Mouse (Mus musculus) megakaryocyte, adult 5-6 weeks (primary cell): ENCODE measurements around the gene Ticam1. TPM values are rescaled to one million over a fixed set of nuclear protein-coding genes. Genes with fewer than 3 reads are reported as not detected.
"Not testable (repeated sequence)": the region's sequence is repeated elsewhere in the genome, so short reads cannot be mapped to it uniquely, and the experiment has no call there.

ENCODE experiments used
- ATAC-seq: 2 replicates; pipeline ENCODE4 v1.8.0; 2016; ENCODE audit warnings: mild to moderate bottlenecking, inconsistent platforms; ENCODE audit not compliant: poor library complexity, severe bottlenecking
- total RNA-seq, 2 experiments: library from RNA; stranded (forward) in 1 of 2; stranded (reverse) in 1 of 2; fragments of 153-499, 151-499 nt in 1 of 2; fragments of 221-1000, 200-1000 nt in 1 of 2; gene quantifications; 2 replicates each; pipeline versions ENCODE4 v1.2.3 to v1.2.4; 2015 to 2017

Ticam1 gene
- total RNA-seq, 2 experiments from 2014 or later, result 6.0 to 14.3 TPM

- ATAC-seq, result peak; percentile 34
Measured at GRCm38 (mm10) chr17:56265011-56265410, 11.6 kb downstream of the Ticam1 start.

GRCm38 (mm10) chr17:56264020-56264419 lies 12.6 kb downstream of the Ticam1 start:
- ATAC-seq, result peak; percentile 64

- no peak for ATAC-seq
Measured at GRCm38 (mm10) chr17:56262645-56263094, 13.9 kb downstream of the Ticam1 start.

- ATAC-seq, result no peak
Measured at GRCm38 (mm10) chr17:56261166-56261565, 15.4 kb downstream of the Ticam1 start.

GRCm38 (mm10) chr17:56259301-56260037 lies 17.1 kb downstream of the Ticam1 start:
- ATAC-seq, result no peak

- not testable (repeated sequence) for ATAC-seq
Measured at GRCm38 (mm10) chr17:56258812-56259211, 17.8 kb downstream of the Ticam1 start.

GRCm38 (mm10) chr17:56258269-56258668 lies 18.3 kb downstream of the Ticam1 start:
- ATAC-seq, result not testable (repeated sequence)

- no peak for ATAC-seq
Measured at GRCm38 (mm10) chr17:56257181-56257894, 19.2 kb downstream of the Ticam1 start.

- peak; percentile 82 for ATAC-seq
Measured at GRCm38 (mm10) chr17:56256239-56256881, 20.2 kb downstream of the Ticam1 start, which contains the start of gene Fem1a. Gene Fem1a, plus strand, starts transcription at chr17:56256810.

GRCm38 (mm10) chr17:56255863-56256238 lies 20.7 kb downstream of the Ticam1 start:
- peak; percentile 80 for ATAC-seq

- ATAC-seq, result no peak
Measured at GRCm38 (mm10) chr17:56255429-56255828, 21.2 kb downstream of the Ticam1 start.

- ATAC-seq, result no peak
Measured at GRCm38 (mm10) chr17:56254695-56255094, 21.9 kb downstream of the Ticam1 start.

GRCm38 (mm10) chr17:56251136-56251829 lies 25.3 kb downstream of the Ticam1 start:
- ATAC-seq, result peak; percentile 38

GRCm38 (mm10) chr17:56245608-56246007 lies 31.0 kb downstream of the Ticam1 start:
- ATAC-seq, result no peak

- peak; percentile 98 for ATAC-seq
Measured at GRCm38 (mm10) chr17:56241541-56242401, 34.8 kb downstream of the Ticam1 start.

GRCm38 (mm10) chr17:56233818-56234469 lies 42.6 kb downstream of the Ticam1 start:
- ATAC-seq, result no peak

GRCm38 (mm10) chr17:56233389-56233788 lies 43.2 kb downstream of the Ticam1 start:
- ATAC-seq, result no peak

GRCm38 (mm10) chr17:56229943-56230342 lies 46.6 kb downstream of the Ticam1 start:
- ATAC-seq, result no peak

GRCm38 (mm10) chr17:56226566-56226965 lies 50.0 kb downstream of the Ticam1 start:
- no peak for ATAC-seq
